Mouse (Mus musculus): ENCODE measurements around the gene Pik3r1.

GRCm38 (mm10) chr13:101696827-101697226 lies 71.2 kb downstream of the Pik3r1 start:
- TF ChIP-seq CTCF (IDR thresholded peaks at IDR 0.05; ENCODE audit: low read depth), result no peak
- no peak for TF ChIP-seq EP300 (optimal IDR thresholded peaks at IDR 0.05)
